Mouse (Mus musculus): ENCODE data around the gene Zmat5.
"Not testable (repeated sequence)": the region's sequence is repeated elsewhere in the genome, so short reads cannot be mapped to it uniquely, and the experiment has no call there.

Gene Zmat5

GRCm38 (mm10) chr11:4688632-4689380, 15.7 kb upstream of the Zmat5 start:
- intact Hi-C loops (cut with DNase I): no loop called here

GRCm38 (mm10) chr11:4690353-4690752, 14.1 kb upstream of the Zmat5 start:
- intact Hi-C loops (cut with DNase I): no loop called here

GRCm38 (mm10) chr11:4691213-4691612, 13.3 kb upstream of the Zmat5 start:
- intact Hi-C loops (cut with DNase I): no loop called here

GRCm38 (mm10) chr11:4692162-4692561, 12.3 kb upstream of the Zmat5 start:
- intact Hi-C loops (cut with DNase I): no loop called here

- intact Hi-C loops (cut with DNase I): loop anchor here (5.0 kb wide), 2 partner anchors 40 to 55 kb away; no protein-coding TSS in a partner anchor
Measured at GRCm38 (mm10) chr11:4697043-4697983, 7.2 kb upstream of the Zmat5 start.

GRCm38 (mm10) chr11:4700726-4701125, 3.8 kb upstream of the Zmat5 start:
- intact Hi-C loops (cut with DNase I): no loop called here

GRCm38 (mm10) chr11:4703688-4704071, 798 bp upstream of the Zmat5 start:
- intact Hi-C loops (cut with DNase I): no loop called here

GRCm38 (mm10) chr11:4705178-4705577, 700 bp downstream of the Zmat5 start:
- intact Hi-C loops (cut with DNase I): no loop called here

GRCm38 (mm10) chr11:4710188-4710587, 5.7 kb downstream of the Zmat5 start:
- intact Hi-C loops (cut with DNase I): not testable (repeated sequence)

- intact Hi-C loops (cut with DNase I): no loop called here
Measured at GRCm38 (mm10) chr11:4712822-4713221, 8.3 kb downstream of the Zmat5 start.

- intact Hi-C loops (cut with DNase I): loop anchor here (5.0 kb wide), 1 partner anchor 53 kb away; no protein-coding TSS in a partner anchor
Measured at GRCm38 (mm10) chr11:4714727-4715126, 10.2 kb downstream of the Zmat5 start.

GRCm38 (mm10) chr11:4715596-4715995, 11.1 kb downstream of the Zmat5 start:
- intact Hi-C loops (cut with DNase I): loop anchor here (5.0 kb wide), 1 partner anchor 52 kb away; no protein-coding TSS in a partner anchor

- intact Hi-C loops (cut with DNase I): loop anchor here (5.0 kb wide), 1 partner anchor 51 kb away; no protein-coding TSS in a partner anchor
Measured at GRCm38 (mm10) chr11:4716530-4717236, 12.2 kb downstream of the Zmat5 start.

- intact Hi-C loops (cut with DNase I): loop anchor here (5.0 kb wide), 1 partner anchor 49 kb away; no protein-coding TSS in a partner anchor
Measured at GRCm38 (mm10) chr11:4718548-4718947, 14.1 kb downstream of the Zmat5 start.

GRCm38 (mm10) chr11:4719961-4720360, 15.5 kb downstream of the Zmat5 start:
- intact Hi-C loops (cut with DNase I): loop anchor here (5.0 kb wide), 1 partner anchor 47 kb away; no protein-coding TSS in a partner anchor

- intact Hi-C loops (cut with DNase I): no loop called here
Measured at GRCm38 (mm10) chr11:4720393-4720792, 15.9 kb downstream of the Zmat5 start.

GRCm38 (mm10) chr11:4720900-4721580, 16.6 kb downstream of the Zmat5 start:
- intact Hi-C loops (cut with DNase I): no loop called here

GRCm38 (mm10) chr11:4721728-4722127, 17.2 kb downstream of the Zmat5 start:
- intact Hi-C loops (cut with DNase I): no loop called here

GRCm38 (mm10) chr11:4729603-4730002, 25.1 kb downstream of the Zmat5 start:
- intact Hi-C loops (cut with DNase I): no loop called here

GRCm38 (mm10) chr11:4730096-4730495, 25.6 kb downstream of the Zmat5 start:
- intact Hi-C loops (cut with DNase I): no loop called here

- intact Hi-C loops (cut with DNase I): no loop called here
Measured at GRCm38 (mm10) chr11:4730913-4731312, 26.4 kb downstream of the Zmat5 start.

Measured in adrenal gland (tissue).